Mouse (Mus musculus): ENCODE measurements around the gene Wipf2. TPM values are rescaled to one million over a fixed set of nuclear protein-coding genes. Genes with fewer than 3 reads are reported as not detected.

The Wipf2 gene
- polyA plus RNA-seq, 1 experiment from 2014 or later = 4.1 TPM

DNA sequence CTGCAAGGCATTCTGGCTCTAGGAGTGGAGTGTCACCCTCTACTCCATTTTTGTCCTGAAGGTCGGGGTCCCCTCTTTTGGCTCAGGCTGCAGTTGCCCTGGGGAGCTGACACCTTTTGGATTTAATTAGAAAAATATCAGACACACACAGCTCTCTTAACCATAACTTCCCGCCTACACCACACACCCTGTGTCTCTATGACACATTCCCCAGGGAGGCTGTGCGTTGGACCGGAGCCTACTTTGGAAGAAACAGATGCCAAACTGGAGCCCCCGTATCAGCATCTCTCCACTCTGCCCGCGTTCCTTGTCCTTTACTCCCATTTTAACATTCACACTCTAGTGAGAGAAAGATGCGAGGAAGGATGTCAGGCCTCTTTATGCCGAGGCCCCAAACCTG is 24.9 kb upstream of the Wipf2 start:
- no peak overlapping the region for H3K27ac ChIP-seq
- H3K4me3 ChIP-seq = no peak overlapping the region
- H3K9me3 ChIP-seq = no peaks in the 10 kb centered on the region
- H3K27me3 ChIP-seq (ENCODE audit: insufficient read depth, poor library complexity, severe bottlenecking) = peaks cover 31% of the 10 kb centered on the region
- peaks cover 32% of the 10 kb centered on the region for H3K4me1 ChIP-seq
- H3K36me3 ChIP-seq = peaks cover 15% of the 10 kb centered on the region
- no peak for DNase-seq (ENCODE audit: low spot score)
- WGBS = 77% methylated on average over 9 of the region's 9 CpGs

DNA sequence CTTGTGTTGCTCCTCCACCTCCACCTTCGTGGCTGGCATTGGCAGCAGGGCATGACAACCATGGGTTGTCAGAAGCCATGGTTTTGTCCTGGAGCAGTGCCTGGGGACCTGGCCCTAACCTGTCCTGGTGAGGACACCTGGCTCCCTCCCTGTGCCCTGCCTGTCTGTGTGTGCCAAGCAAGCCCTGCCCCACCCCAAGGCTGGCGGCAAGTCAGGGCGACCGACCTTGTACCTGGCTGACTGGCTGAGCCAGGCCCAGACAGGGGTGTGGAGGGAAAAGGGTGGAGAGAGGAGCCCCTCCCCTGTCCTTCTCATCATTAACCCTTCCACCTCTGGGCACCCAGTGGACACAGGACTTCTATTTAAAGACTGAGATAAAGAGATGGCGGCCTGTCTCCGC is 24.0 kb upstream of the Wipf2 start:
- Histone ChIP-seq H3K9me3 (no peaks in the 10 kb centered on the region), H3K27ac (no peak overlapping the region), H3K27me3 (ENCODE audit: insufficient read depth, poor library complexity, severe bottlenecking) (peaks cover 31% of the 10 kb centered on the region), H3K4me1 (peaks cover 32% of the 10 kb centered on the region), H3K36me3 (peaks cover 7% of the 10 kb centered on the region), H3K4me3 (peak overlapping the region; percentile 22; the same call in 1 of the 2 replicates)
- 33% methylated on average over 6 of the region's 6 CpGs for WGBS
- DNase-seq (ENCODE audit: low spot score) = no peak

DNA sequence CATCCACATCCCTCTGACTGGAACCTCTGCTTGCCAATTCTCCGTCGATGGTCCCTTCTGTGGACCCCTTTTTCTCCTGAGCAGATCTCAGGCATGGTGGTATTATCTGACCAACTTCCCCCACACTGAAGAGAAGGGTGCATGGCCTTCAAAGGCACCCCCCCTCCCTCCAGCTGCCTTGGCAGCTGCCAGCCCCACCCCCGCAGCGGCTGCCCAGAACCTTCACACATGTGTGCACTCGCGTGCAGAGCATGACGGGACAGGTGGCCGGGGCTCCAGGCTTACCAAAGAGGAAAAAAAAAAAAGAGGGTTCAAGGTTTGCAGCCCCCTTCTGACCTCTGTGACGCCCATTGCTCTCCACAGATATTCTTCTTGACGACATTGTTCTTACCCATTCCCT is 23.5 kb upstream of the Wipf2 start:
- DNase-seq (ENCODE audit: low spot score) = no peak
- Histone ChIP-seq H3K4me3 (no peak overlapping the region), H3K4me1 (peaks cover 32% of the 10 kb centered on the region), H3K27me3 (ENCODE audit: insufficient read depth, poor library complexity, severe bottlenecking) (peaks cover 31% of the 10 kb centered on the region), H3K9me3 (no peaks in the 10 kb centered on the region), H3K27ac (no peak overlapping the region), H3K36me3 (0 out of 2 replicates have a peak, but pooled peaks cover 2% of the 10 kb centered on the region)
- 65% methylated on average over 10 of the region's 10 CpGs for WGBS

DNA sequence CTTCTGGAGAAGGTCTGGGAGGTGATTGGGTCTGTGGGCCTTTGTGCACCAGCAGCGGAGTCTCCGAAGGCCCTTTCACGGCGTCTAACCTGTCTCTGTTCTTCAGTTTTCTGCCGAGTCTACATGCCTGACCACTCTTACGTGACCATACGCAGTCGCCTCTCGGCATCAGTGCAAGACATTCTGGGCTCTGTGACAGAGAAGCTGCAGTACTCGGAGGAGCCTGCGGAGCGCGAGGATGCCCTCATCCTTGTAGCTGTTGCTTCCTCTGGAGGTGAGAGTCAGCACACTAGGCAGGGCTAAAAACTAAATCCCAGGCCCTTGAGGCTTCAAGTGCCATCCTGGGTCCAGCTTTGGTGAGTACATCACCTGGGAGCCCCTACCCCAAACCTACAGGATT is 17.4 kb upstream of the Wipf2 start:
- H3K9me3 ChIP-seq = no peaks in the 10 kb centered on the region
- H3K27ac ChIP-seq = 0 out of 2 replicates have a peak overlapping the region, but pooled peaks have one; percentile 2
- peaks cover 31% of the 10 kb centered on the region for H3K4me1 ChIP-seq
- H3K36me3 ChIP-seq = no peaks in the 10 kb centered on the region
- H3K4me3 ChIP-seq = no peak overlapping the region
- 38% methylated on average over 13 of the region's 13 CpGs for WGBS
- H3K27me3 ChIP-seq (ENCODE audit: insufficient read depth, poor library complexity, severe bottlenecking) = peaks cover 34% of the 10 kb centered on the region
- DNase-seq (ENCODE audit: low spot score) = no peak

DNA sequence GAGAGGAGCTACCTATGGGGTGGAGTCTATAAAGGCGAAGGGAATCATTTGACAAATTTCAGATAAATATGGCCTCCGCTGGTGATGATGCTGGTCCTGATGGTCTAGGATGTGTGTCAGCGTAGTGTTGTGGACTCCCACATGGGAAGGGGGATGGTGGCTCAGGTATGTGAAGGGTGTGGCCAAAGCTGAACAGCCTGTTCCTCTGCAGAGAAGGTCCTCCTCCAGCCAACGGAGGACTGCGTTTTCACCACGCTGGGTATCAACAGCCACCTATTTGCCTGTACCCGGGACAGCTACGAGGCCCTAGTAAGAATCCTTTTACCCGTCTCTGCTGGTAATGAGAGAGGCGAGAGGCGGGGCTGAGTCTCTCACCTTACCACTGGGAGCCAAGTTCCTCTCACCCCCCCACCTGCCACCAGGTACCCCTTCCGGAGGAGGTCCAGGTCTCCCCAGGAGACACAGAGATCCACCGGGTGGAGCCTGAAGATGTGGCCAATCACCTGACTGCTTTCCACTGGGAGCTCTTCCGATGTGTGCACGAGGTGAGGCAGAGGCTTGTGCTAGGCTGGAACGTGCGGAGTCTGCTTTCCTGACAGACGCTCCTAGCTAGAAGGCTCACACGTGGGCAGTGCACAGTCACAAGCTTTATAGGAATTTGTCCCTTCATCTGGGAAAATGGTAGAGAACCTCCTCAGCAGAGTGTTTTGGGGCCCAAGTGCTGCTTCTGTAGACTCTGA is 16.4 kb upstream of the Wipf2 start:
- H3K4me3 ChIP-seq = no peak overlapping the region
- no peaks in the 10 kb centered on the region for H3K9me3 ChIP-seq
- no peak for DNase-seq (ENCODE audit: low spot score)
- peaks cover 38% of the 10 kb centered on the region for H3K27me3 ChIP-seq (ENCODE audit: insufficient read depth, poor library complexity, severe bottlenecking)
- H3K36me3 ChIP-seq = no peaks in the 10 kb centered on the region
- no peak overlapping the region for H3K27ac ChIP-seq
- peaks cover 35% of the 10 kb centered on the region for H3K4me1 ChIP-seq
- WGBS = 47% methylated on average over 19 of the region's 19 CpGs

DNA sequence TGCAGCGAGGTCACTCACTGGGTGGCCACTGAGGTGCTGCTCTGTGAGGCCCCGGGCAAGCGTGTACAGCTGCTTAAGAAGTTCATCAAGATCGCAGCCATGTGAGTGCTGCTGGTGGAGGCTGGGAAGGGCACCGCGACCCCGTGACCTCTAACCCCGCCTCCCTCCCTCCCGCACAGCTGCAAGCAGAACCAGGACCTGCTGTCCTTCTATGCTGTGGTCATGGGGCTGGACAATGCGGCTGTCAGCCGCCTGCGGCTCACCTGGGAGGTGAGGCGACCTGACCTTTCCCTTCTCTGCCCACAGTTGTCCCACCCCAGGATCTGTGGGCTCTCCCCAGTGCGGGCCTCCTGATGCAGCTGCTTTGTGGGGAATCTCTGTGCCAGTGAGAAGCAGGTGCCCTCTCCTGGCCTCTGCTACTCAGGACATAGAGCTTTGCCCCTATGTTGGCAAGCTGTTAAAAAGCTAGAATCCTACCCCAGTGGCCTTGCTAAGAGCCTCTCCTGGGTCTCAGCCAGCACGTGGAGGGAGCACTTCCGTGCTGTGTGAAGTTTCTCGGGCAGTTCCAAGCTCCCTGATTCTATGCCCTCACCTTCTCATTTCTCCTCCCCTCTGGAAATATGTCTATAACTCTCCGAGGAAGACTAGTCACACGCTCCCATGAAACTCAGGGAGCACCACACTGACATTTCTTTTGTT is 14.1 kb upstream of the Wipf2 start:
- no peaks in the 10 kb centered on the region for H3K9me3 ChIP-seq
- H3K36me3 ChIP-seq = no peaks in the 10 kb centered on the region
- peaks cover 38% of the 10 kb centered on the region for H3K27me3 ChIP-seq (ENCODE audit: insufficient read depth, poor library complexity, severe bottlenecking)
- peak overlapping the region; percentile 39 for H3K4me3 ChIP-seq
- H3K27ac ChIP-seq = peak overlapping the region; percentile 69
- DNase-seq (ENCODE audit: low spot score) = no peak
- H3K4me1 ChIP-seq = peaks cover 49% of the 10 kb centered on the region
- 15% methylated on average over 19 of the region's 19 CpGs for WGBS

DNA sequence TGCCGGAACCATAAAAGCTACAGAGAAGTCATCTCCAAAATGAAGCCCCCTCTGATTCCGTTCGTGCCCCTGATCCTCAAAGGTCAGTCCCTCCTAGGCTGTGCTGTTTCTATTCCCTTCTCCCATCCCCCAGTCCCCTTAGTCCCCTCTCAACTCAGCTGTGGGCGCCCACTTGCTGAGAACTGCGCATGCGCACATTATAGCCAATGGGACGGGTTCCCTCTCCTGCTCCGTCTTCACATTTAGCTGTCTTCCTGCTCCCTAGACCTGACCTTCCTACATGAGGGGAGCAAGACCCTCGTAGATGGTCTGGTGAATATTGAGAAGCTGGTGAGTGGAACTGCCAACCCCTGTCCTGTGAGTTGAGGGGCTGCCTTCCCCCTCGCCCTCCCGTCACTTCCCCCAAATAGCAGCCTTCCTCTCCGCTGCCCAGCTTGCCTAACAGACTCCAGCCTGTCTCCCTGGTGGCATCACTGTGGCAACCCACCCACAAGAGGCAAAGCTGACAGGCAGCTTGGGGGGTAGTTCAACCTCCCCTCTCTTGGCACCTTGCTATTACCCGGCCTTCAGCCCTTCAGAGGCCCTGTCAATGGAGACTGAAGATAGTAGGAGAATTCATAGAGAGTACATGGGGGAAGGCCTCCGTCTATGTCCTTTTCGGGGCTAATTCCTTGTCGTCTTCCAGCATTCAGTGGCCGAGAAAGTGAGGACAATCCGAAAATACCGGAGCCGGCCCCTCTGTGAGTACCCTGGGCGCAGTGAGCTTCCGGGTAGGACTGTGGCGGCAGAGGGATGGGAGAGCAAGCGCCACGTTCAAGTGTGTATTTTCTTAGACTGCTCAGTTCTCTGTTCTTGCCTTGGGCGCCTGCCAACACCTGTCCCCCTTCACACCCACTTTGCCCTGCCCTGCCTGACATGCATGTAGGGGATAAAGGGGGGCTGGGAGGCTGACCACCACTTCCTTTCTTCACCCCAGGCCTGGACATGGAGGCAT is 13.0 kb upstream of the Wipf2 start:
- peaks cover 49% of the 10 kb centered on the region for H3K4me1 ChIP-seq
- H3K9me3 ChIP-seq = no peaks in the 10 kb centered on the region
- 70% methylated on average over 26 of the region's 26 CpGs for WGBS
- peaks cover 38% of the 10 kb centered on the region for H3K27me3 ChIP-seq (ENCODE audit: insufficient read depth, poor library complexity, severe bottlenecking)
- DNase-seq (ENCODE audit: low spot score) = no peak
- H3K27ac ChIP-seq = no peak overlapping the region; the same call in 1 of the 2 replicates
- no peaks in the 10 kb centered on the region for H3K36me3 ChIP-seq
- no peak overlapping the region for H3K4me3 ChIP-seq

DNA sequence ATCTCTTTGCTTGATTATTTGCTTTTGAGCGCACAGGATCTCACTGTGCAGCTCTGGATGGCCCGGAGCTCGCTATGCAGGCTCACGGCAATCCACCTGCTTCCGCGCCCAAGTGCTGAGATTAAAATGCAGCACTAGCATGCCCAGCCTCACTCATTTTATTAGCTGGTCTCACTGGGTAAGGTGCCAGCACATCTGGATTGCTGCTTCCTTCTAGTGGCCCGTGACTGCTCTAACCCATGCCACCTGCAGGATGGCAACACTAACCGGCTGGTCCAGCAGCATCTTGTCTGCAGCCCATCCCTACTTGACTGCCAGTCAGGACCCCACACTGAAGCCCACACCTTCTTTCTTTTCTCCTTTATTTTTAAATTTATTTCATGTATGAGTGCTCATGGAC is 9.3 kb upstream of the Wipf2 start:
- no peaks in the 10 kb centered on the region for H3K9me3 ChIP-seq
- H3K4me1 ChIP-seq = peaks cover 40% of the 10 kb centered on the region
- 89% methylated on average over 8 of the region's 8 CpGs for WGBS
- peaks cover 22% of the 10 kb centered on the region for H3K27me3 ChIP-seq (ENCODE audit: insufficient read depth, poor library complexity, severe bottlenecking)
- H3K4me3 ChIP-seq = no peak overlapping the region
- no peaks in the 10 kb centered on the region for H3K36me3 ChIP-seq
- no peak for DNase-seq (ENCODE audit: low spot score)
- no peak overlapping the region for H3K27ac ChIP-seq

DNA sequence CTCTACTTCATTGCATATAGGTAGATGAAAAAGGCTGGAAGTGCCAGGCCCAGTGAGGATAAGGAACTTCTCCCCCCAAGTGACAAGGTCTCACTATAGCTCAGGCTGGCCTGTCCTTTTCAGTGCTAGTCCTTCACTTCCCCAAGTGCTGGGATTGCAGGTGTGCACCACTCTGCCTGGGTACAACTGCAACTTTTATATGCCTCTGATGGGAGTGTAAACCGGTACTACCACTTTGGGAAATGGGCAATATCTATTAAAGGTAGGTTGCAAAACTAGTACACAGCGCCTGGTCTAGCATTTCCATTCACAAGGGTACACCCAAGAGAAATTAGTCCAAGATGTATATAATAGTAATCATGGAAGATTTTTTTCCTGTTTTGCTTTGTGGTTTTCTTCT is 8.8 kb upstream of the Wipf2 start:
- Histone ChIP-seq H3K27me3 (ENCODE audit: insufficient read depth, poor library complexity, severe bottlenecking) (peaks cover 17% of the 10 kb centered on the region; the same call in 1 of the 2 replicates), H3K9me3 (no peaks in the 10 kb centered on the region), H3K4me3 (no peak overlapping the region), H3K4me1 (peaks cover 36% of the 10 kb centered on the region), H3K36me3 (no peaks in the 10 kb centered on the region), H3K27ac (no peak overlapping the region)
- 88% methylated on average over 2 of the region's 2 CpGs for WGBS
- DNase-seq (ENCODE audit: low spot score) = no peak

DNA sequence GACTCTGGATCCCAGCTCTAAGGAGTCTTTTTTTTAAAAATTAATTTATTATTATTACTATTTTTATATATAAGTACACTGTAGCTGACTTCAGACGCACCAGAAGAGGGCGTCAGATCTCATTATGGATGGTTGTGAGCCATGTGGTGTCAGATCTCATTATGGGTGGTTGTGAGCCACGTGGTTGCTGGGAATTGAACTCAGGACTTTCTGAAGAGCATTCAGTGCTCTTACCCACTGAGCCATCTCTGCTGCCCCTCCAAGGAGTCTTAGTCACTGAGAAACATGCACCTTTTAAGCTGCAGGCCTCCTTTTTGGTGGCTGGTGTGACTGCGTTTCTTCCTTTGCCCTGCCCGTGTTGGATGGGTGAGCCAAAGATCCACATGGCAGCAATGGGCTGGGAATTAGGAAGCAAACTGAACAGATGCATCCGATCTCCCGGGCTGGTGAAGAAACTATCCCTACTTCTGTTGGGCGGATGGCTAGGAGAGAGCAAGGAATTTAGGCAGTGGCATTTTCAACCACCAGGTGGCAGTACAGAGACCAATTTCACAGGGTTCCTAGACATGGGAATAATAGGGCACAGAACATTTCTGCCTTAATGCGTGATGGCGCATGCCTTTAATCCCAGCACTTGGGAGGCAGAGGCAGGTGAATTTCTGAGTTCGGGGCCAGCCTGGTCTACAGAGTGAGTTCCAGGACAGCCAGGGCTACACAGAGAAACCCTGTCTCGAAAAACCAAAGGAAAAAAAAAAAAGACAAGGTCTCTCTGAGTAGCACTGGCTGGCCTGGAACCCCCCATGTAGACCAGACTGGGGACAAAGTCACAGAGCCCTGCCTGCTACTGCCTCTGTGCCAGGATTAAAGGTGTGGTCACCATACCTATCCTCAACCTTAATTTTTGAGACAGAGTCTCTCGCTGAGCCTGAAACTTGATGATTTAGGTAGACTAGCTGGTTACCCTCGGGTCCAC is 4.4 kb upstream of the Wipf2 start:
- Histone ChIP-seq H3K27me3 (ENCODE audit: insufficient read depth, poor library complexity, severe bottlenecking) (no peaks in the 10 kb centered on the region), H3K9me3 (no peaks in the 10 kb centered on the region), H3K4me1 (peaks cover 12% of the 10 kb centered on the region), H3K36me3 (no peaks in the 10 kb centered on the region), H3K4me3 (no peak overlapping the region), H3K27ac (0 out of 2 replicates have a peak overlapping the region, but pooled peaks have one; percentile 64)
- DNase-seq (ENCODE audit: low spot score) = peak; percentile 93
- 33% methylated on average over 14 of the region's 14 CpGs for WGBS

DNA sequence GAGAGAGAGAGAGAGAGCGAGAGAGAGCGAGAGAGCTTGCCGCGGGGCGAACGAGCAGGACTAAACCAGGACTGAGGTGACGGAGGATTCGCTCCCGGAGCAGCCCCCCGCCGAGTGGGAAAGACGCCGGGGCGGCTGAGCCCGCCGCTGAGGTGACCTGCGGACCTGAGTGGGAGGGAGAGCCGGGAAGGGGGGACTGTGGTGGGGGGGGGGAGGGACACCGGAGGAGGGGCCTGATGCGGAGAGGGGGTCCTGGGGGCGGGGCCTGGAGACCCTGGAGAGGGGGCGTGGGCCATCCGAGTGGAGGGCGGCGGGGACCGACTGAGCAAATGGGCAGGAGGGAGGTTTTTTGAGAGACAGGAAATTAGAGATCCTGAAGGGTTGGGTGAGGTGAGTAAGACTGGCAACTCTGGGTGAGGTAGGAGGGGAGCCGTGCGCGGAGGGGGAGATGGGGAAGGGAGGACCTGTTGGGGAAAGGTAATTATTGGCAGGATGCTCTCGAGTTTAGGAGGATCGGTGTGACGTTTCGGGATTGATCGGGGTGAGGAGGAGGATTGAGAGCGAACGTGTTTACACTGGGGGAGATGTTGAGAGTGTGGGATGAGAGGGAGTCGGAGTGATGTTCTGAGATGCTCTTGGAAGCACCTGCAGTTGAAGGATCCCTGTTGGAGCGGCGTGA is 452 bp downstream of the Wipf2 start:
- Histone ChIP-seq H3K36me3 (peaks cover 28% of the 10 kb centered on the region), H3K4me3 (peak overlapping the region; percentile 92), H3K4me1 (peaks cover 27% of the 10 kb centered on the region), H3K9me3 (no peaks in the 10 kb centered on the region), H3K27ac (peak overlapping the region; percentile 97), H3K27me3 (ENCODE audit: insufficient read depth, poor library complexity, severe bottlenecking) (no peaks in the 10 kb centered on the region)
- DNase-seq (ENCODE audit: low spot score) = peak; percentile 89
- under 1% methylated on average over 38 of the region's 39 CpGs for WGBS

Data from heart, embryonic 10.5 days (tissue).